Mouse (Mus musculus) hindbrain, embryonic 10.5 days (tissue): ENCODE measurements around the gene Zic5. TPM values are rescaled to one million over a fixed set of nuclear protein-coding genes. Genes with fewer than 3 reads are reported as not detected.
A peak's percentile ranks its signal among the peaks of the same experiment; 100 is the strongest.

Experiments used
- DNase-seq: peaks from one replicate; pipeline ENCODE4 v3.0.0-alpha.2; 2017; ENCODE audit warnings: low spot score
- H3K27ac ChIP-seq: fragments of 300-500 bp; sonication (generic); 2 replicates; pipeline ENCODE4 v1.5.1; 2016; ENCODE audit warnings: mild to moderate bottlenecking, moderate library complexity
- H3K27me3 ChIP-seq: fragments of 300-500 bp; sonication (generic); 2 replicates; pipeline ENCODE4 v1.6.1; 2016; ENCODE audit warnings: mild to moderate bottlenecking; ENCODE audit not compliant: poor library complexity, insufficient read depth, severe bottlenecking
- H3K36me3 ChIP-seq: fragments of 300-500 bp; sonication (generic); 2 replicates; pipeline ENCODE4 v1.6.1; 2016; ENCODE audit warnings: mild to moderate bottlenecking, moderate library complexity
- H3K4me1 ChIP-seq: fragments of 300-500 bp; sonication (generic); replicated peaks from 2 replicates; pipeline ENCODE4 v1.6.1; 2016; ENCODE audit warnings: mild to moderate bottlenecking
- H3K4me3 ChIP-seq: fragments of 300-500 bp; sonication (generic); 2 replicates; pipeline ENCODE4 v1.5.1; 2016; ENCODE audit warnings: mild to moderate bottlenecking, moderate library complexity
- H3K9me3 ChIP-seq: fragments of 300-500 bp; sonication (generic); 2 replicates; pipeline ENCODE4 v1.6.1; 2016; ENCODE audit warnings: mild to moderate bottlenecking, moderate library complexity
- WGBS: fragments of 180-500 bp; shearing (Covaris S2); methylation state at CpG from one replicate; pipeline ENCODE4 v1.1.7; 2016; 5-methylcytosine and 5-hydroxymethylcytosine counted together
- polyA plus RNA-seq: library from polyadenylated mRNA; unstranded; fragments of >200 nt; fragmentation: Nextera tagmentation; extraction: Ambion mirVana; gene quantifications from 2 replicates; pipeline ENCODE4 v1.2.1, GENCODE M21; 2016

Zic5 gene
- polyA plus RNA-seq, 1 experiment from 2014 or later, result 16.5 TPM

GRCm38 (mm10) chr14:122427654-122428053 is 37.8 kb downstream of the Zic5 start:
- peaks cover 56% of the 10 kb centered on the region for H3K4me1 ChIP-seq
- H3K27ac ChIP-seq, result no peak overlapping the region
- H3K9me3 ChIP-seq, result no peaks in the 10 kb centered on the region
- 70% methylated on average over 3 of the region's 3 CpGs for WGBS
- no peaks in the 10 kb centered on the region for H3K36me3 ChIP-seq
- no peak overlapping the region for H3K4me3 ChIP-seq
- H3K27me3 ChIP-seq, result 0 out of 2 replicates have a peak, but pooled peaks cover 12% of the 10 kb centered on the region
- DNase-seq, result no peak

- Histone ChIP-seq H3K27ac (peak overlapping the region; percentile 72), H3K4me1 (peaks cover 51% of the 10 kb centered on the region)
- no peak for DNase-seq
These were observed 38.3 kb downstream of the Zic5 start for GRCm38 (mm10) chr14:122427204-122427560.

GRCm38 (mm10) chr14:122426529-122427203 is 38.8 kb downstream of the Zic5 start:
- Histone ChIP-seq H3K4me3 (no peak overlapping the region), H3K9me3 (no peaks in the 10 kb centered on the region), H3K27me3 (0 out of 2 replicates have a peak, but pooled peaks cover 12% of the 10 kb centered on the region), H3K36me3 (no peaks in the 10 kb centered on the region), H3K4me1 (peaks cover 46% of the 10 kb centered on the region), H3K27ac (peak overlapping the region; percentile 72)
- WGBS, result 57% methylated on average over 10 of the region's 10 CpGs
- DNase-seq, result no peak

More at GRCm38 (mm10) chr14:122427204-122427560, 38.3 kb downstream of the Zic5 start:
- 0 out of 2 replicates have a peak, but pooled peaks cover 12% of the 10 kb centered on the region for H3K27me3 ChIP-seq
- H3K9me3 ChIP-seq, result no peaks in the 10 kb centered on the region
- 44% methylated on average over 8 of the region's 8 CpGs for WGBS
- no peaks in the 10 kb centered on the region for H3K36me3 ChIP-seq
- H3K4me3 ChIP-seq, result no peak overlapping the region

DNA sequence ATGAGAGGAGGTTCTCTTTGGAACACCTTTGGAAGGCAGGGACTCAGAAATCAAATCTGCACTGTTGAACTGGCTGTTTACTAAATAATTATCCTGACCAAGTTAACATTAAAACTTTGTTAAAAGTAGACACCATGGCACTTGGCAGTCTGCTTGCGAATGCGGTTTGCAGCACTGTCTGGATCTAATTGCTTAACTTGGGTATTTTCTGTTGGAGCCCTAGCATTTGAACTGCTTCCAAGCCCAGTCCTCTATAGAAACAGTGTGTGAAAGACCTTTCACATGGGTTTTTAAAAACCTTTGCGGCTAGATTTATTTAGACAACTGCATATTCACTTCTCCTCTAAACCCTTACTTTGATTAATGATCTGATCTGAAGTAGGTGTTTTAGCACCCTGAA is 41.0 kb downstream of the Zic5 start:
- Histone ChIP-seq H3K4me3 (no peak overlapping the region), H3K9me3 (no peaks in the 10 kb centered on the region), H3K36me3 (no peaks in the 10 kb centered on the region), H3K4me1 (peaks cover 51% of the 10 kb centered on the region), H3K27me3 (peaks cover 23% of the 10 kb centered on the region), H3K27ac (no peak overlapping the region)
- WGBS, result 93% methylated on average over 3 of the region's 3 CpGs
- no peak for DNase-seq

GRCm38 (mm10) chr14:122416166-122416771 is 49.2 kb downstream of the Zic5 start:
- Histone ChIP-seq H3K36me3 (peaks cover 4% of the 10 kb centered on the region), H3K4me3 (no peak overlapping the region), H3K27me3 (peaks cover 42% of the 10 kb centered on the region), H3K9me3 (peaks cover 3% of the 10 kb centered on the region; the same call in 1 of the 2 replicates), H3K27ac (peak overlapping the region; percentile 64), H3K4me1 (peaks cover 35% of the 10 kb centered on the region)
- DNase-seq, result no peak
- WGBS, result 17% methylated on average over 4 of the region's 4 CpGs

- WGBS, result 88% methylated on average over 2 of the region's 2 CpGs
- no peak for DNase-seq
- H3K27ac ChIP-seq, result no peak overlapping the region
- H3K9me3 ChIP-seq, result peaks cover 3% of the 10 kb centered on the region; the same call in 1 of the 2 replicates
- peaks cover 48% of the 10 kb centered on the region for H3K27me3 ChIP-seq
- H3K36me3 ChIP-seq, result peaks cover 4% of the 10 kb centered on the region
- H3K4me3 ChIP-seq, result no peak overlapping the region
- peaks cover 30% of the 10 kb centered on the region for H3K4me1 ChIP-seq
These were observed 50.7 kb downstream of the Zic5 start for GRCm38 (mm10) chr14:122414786-122415185.

DNA sequence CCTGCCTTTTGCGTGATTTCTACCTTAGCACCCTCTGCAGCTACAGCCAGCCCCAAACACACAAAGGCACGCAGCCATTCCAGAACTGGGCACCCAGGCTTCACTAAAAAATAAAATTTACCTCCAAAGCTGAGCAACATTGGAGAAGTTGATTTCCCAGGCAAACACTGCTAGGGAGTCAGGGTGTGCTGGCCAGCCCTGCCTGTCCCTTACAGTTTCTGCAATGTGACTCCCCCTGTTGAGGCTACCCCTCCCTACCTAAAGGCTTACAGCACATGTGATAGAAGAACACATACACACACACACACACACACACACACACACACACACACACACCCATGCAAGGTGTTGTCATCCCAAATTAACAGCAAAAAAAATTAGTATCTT is 51.9 kb downstream of the Zic5 start:
- Histone ChIP-seq H3K36me3 (peaks cover 4% of the 10 kb centered on the region), H3K9me3 (peaks cover 3% of the 10 kb centered on the region; the same call in 1 of the 2 replicates), H3K27me3 (peaks cover 49% of the 10 kb centered on the region), H3K4me1 (peaks cover 37% of the 10 kb centered on the region), H3K27ac (peak overlapping the region; percentile 13; the same call in 1 of the 2 replicates), H3K4me3 (no peak overlapping the region)
- DNase-seq, result no peak
- 63% methylated on average over 2 of the region's 2 CpGs for WGBS

- Histone ChIP-seq H3K4me1 (peaks cover 39% of the 10 kb centered on the region), H3K4me3 (no peak overlapping the region), H3K36me3 (peaks cover 4% of the 10 kb centered on the region), H3K27ac (no peak overlapping the region), H3K9me3 (peaks cover 3% of the 10 kb centered on the region; the same call in 1 of the 2 replicates), H3K27me3 (peaks cover 49% of the 10 kb centered on the region)
- no peak for DNase-seq
- WGBS, result 53% methylated on average over 2 of the region's 2 CpGs
These were observed 52.5 kb downstream of the Zic5 start for GRCm38 (mm10) chr14:122412841-122413541.

Other genes starting within 250 kb of the Zic5 start
- 1.9 and 2.4 TPM in 2 replicates for gene Gm5089, start 14.6 kb downstream of the Zic5 start, polyA plus RNA-seq
- gene Zic2, start 9.8 kb upstream of the Zic5 start, polyA plus RNA-seq, result 7.2 and 10.1 TPM in 2 replicates
- 0.24 and 0.29 TPM in 2 replicates for gene Gm10837, start 24.9 kb upstream of the Zic5 start, polyA plus RNA-seq
- 25.6 and 29.3 TPM in 2 replicates for gene Pcca, start 68.6 kb upstream of the Zic5 start, polyA plus RNA-seq